Mouse (Mus musculus) ES-E14 (cell line): Measurements from ENCODE around the gene Hip1r. TPM values are rescaled to one million over a fixed set of nuclear protein-coding genes. Genes with fewer than 3 reads are reported as not detected.

ENCODE experiments used
- DNase-seq: peaks from one replicate; pipeline ENCODE4 v3.0.0-alpha.2; 2013; ENCODE audit warnings: low read depth, low spot score
- H3K27ac ChIP-seq: 2 replicates; pipeline ENCODE4 v1.5.1; 2012; ENCODE audit warnings: low read depth, mild to moderate bottlenecking, low read length, moderate library complexity, mixed read lengths; ENCODE audit not compliant: poor library complexity, insufficient read depth, severe bottlenecking
- H3K36me3 ChIP-seq: 2 replicates; pipeline ENCODE4 v1.6.1; 2012; ENCODE audit warnings: mild to moderate bottlenecking, low read length, moderate library complexity, mixed read lengths; ENCODE audit not compliant: control insufficient read depth, poor library complexity, insufficient read depth, severe bottlenecking
- H3K4me1 ChIP-seq, 2 experiments: fragments of 150-350 bp in 1 of 2; sonication (generic) in 1 of 2; 2 replicates each; pipeline ENCODE4 v1.6.1; 2012; ENCODE audit warnings: low read length in 2 of 2, mild to moderate bottlenecking in 1 of 2, mixed read lengths in 1 of 2; ENCODE audit not compliant: control insufficient read depth in 2 of 2, insufficient read depth in 2 of 2, poor library complexity in 1 of 2
- H3K4me3 ChIP-seq, 2 experiments: fragments of 150-350 bp in 1 of 2; sonication (generic) in 1 of 2; 2 replicates each; pipeline ENCODE4 v1.5.1; 2012; ENCODE audit warnings: low read length in 2 of 2, low read depth in 1 of 2, mild to moderate bottlenecking in 1 of 2, mixed read lengths in 1 of 2; ENCODE audit not compliant: insufficient read depth in 1 of 2, poor library complexity in 1 of 2, severe bottlenecking in 1 of 2
- H3K9ac ChIP-seq: 2 replicates; pipeline ENCODE4 v1.6.1; 2012; ENCODE audit warnings: low read depth, mild to moderate bottlenecking, low read length, mixed read lengths; ENCODE audit not compliant: poor library complexity, insufficient read depth, severe bottlenecking
- H3K9me3 ChIP-seq: fragments of 150-350 bp; sonication (generic); 2 replicates; pipeline ENCODE4 v1.6.1; 2012; ENCODE audit warnings: low read depth, mild to moderate bottlenecking, low read length; ENCODE audit not compliant: control insufficient read depth, insufficient read depth
- CHD2 ChIP-seq: IDR thresholded peaks from 2 replicates; pipeline ENCODE4 v1.6.1; 2014; ENCODE audit warnings: mild to moderate bottlenecking, low read depth, low read length, inconsistent platforms
- HCFC1 ChIP-seq: IDR thresholded peaks from 2 replicates; pipeline ENCODE4 v1.6.1; 2012; ENCODE audit warnings: low read length, inconsistent platforms, borderline replicate concordance; ENCODE audit not compliant: insufficient read depth
- MAFK ChIP-seq: IDR thresholded peaks from 2 replicates; pipeline ENCODE4 v1.6.1; 2014; ENCODE audit warnings: mild to moderate bottlenecking, low read depth, low read length, inconsistent platforms; ENCODE audit not compliant: insufficient read depth
- ZC3H11A ChIP-seq: IDR thresholded peaks from 2 replicates; pipeline ENCODE4 v1.6.1; 2012; ENCODE audit warnings: low read depth, mild to moderate bottlenecking, inconsistent platforms, low read length, borderline replicate concordance
- ZNF384 ChIP-seq: IDR thresholded peaks from 2 replicates; pipeline ENCODE4 v1.6.1; 2012; ENCODE audit warnings: low read depth, low read length, inconsistent platforms
- in situ Hi-C, 2 experiments: fragments of 600-800 bp; cut with MboI; formaldehyde crosslinking; loops; one replicate each; pipeline ENCODE4 v1.15.1; 2025; ENCODE audit warnings: low sequenced_read_pairs in 2 of 2, inconsistent platforms in 1 of 2; ENCODE audit not compliant: unreplicated experiment in 2 of 2
- total RNA-seq: library from RNA; depleted of rRNA; stranded (reverse); fragments of 300-350 nt; gene quantifications from 2 replicates; pipeline ENCODE4 v1.2.3, GENCODE M21; 2012

Hip1r gene
- total RNA-seq, 1 experiment: 9.7 TPM

DNA sequence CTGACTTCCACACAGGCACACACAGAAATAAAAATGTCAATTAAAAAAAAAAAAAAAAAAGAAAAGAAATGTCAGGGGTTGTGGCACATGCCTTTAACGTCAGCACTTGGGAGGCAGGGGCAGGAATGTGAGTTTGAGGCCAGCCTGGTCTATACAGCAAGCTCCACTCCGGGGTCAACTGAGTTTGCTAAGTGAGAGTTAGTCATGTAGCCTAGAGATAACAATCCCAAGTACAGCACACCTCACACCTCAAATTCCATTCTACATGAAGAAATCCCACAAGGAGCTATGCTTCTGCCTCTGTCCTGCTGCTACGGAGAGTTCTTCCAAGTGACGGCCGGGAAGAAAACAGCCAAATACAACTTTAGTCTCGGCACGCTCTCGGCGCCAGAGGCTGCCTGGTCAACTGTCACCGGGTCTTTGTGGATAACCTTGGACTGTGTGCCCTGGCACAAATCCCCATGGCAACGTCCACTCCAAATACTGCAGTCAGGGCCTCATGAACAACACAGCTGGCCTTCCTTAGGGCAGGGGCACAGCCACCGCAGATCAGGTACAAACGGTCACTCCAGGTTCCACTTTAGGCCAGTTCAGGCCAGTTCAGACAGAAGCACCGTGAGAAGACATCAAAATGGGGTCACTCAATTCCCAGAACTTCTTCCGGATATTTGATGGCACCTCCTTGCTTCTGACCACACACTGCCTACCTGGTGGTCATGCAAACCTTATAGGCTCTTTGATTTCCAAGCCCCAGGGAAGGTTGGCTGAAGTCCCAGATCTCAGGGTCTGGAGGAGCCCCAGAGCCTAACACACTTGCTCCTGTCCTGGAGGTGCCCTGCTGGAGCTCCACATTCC is 52.4 kb downstream of the Hip1r start:
- no peaks in the 10 kb centered on the region for H3K9me3 ChIP-seq
- DNase-seq: no peak
- H3K4me1 ChIP-seq: peaks cover 0 to 5% of the 10 kb centered on the region in 2 experiments; a peak in 1 of 4 replicates
- H3K27ac ChIP-seq: no peak overlapping the region
- in situ Hi-C loops: no loop called here
- TF ChIP-seq HCFC1: no peak
- no peak for TF ChIP-seq MAFK
- no peak for TF ChIP-seq ZC3H11A
- no peak overlapping the region for H3K4me3 ChIP-seq
- H3K9ac ChIP-seq: no peak overlapping the region
- peaks cover 9% of the 10 kb centered on the region; the same call in 1 of the 2 replicates for H3K36me3 ChIP-seq

DNA sequence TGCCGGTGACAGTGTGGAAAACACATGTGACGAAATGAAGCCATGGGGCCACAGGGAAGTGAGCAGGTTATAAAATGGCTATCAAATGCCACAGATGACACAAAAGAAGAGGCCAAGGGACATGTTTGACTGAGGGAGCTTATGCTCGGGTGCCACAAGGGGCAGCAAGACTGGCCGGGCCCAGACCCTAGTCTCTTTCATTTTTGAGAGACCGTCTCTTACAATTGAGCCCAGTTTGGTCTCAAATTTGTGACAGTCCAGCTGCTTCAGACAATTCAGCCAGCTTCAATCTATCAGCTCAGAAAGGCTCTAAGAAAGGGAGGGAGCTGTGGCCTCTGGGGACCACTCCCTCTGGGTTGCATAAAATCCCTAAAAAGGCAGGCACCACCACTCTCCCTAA is 53.1 kb downstream of the Hip1r start:
- TF ChIP-seq HCFC1: no peak
- no peak for TF ChIP-seq ZC3H11A
- TF ChIP-seq ZNF384: no peak
- no peak for TF ChIP-seq MAFK
- no peak for TF ChIP-seq CHD2
- in situ Hi-C loops: no loop called here
- Histone ChIP-seq H3K4me3 (no peak overlapping the region), H3K9me3 (no peaks in the 10 kb centered on the region), H3K9ac (no peak overlapping the region), H3K36me3 (peaks cover 9% of the 10 kb centered on the region; the same call in 1 of the 2 replicates), H3K27ac (no peak overlapping the region), H3K4me1 (peaks cover 0 to 5% of the 10 kb centered on the region in 2 experiments; a peak in 1 of 4 replicates)
- DNase-seq: no peak

DNA sequence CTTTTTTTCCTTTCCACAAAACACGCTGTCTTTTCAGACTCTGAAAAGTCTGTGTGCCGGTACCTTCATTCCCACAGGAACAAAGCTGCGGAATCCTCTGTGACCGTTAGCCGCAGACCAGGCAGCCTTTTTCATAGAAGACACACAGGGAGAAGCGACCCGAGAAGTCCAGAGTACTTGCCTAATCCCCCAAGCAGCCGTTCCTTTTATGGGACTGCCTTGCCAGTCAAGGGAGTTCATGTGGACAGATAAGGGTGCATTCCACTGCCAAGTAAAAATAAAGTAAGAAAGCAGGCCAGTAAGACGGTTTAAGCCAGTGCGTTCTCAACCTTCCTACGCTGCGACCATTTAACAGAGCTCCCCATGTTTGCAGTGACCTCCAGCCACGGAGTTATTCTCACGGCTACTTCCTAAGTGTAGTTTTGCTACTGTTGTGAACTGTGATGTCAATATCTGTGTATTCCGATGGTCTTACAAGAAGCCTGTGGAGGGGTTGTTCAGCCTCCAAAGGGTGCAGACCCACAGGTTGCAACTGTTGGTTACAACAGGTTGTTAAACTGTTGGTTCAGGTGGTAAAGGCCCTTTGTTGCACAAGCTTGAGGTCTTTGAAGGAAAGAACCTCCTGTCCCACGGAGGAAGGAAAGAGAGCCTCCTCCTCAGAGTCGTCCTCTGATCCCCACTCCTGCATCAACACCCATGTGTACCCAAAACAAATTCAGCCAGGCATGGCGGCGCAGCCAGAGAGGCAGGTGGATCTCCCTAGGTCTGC is 54.5 kb downstream of the Hip1r start:
- TF ChIP-seq CHD2 (no peak), ZNF384 (no peak), ZC3H11A (no peak), MAFK (no peak), HCFC1 (no peak)
- H3K4me1 ChIP-seq: 0 out of 4 replicates have a peak, but pooled peaks cover 0 to 2% of the 10 kb centered on the region in 2 experiments
- H3K36me3 ChIP-seq: peaks cover 9% of the 10 kb centered on the region; the same call in 1 of the 2 replicates
- H3K9ac ChIP-seq: no peak overlapping the region
- in situ Hi-C loops: no loop called here
- H3K4me3 ChIP-seq: no peak overlapping the region
- no peaks in the 10 kb centered on the region for H3K9me3 ChIP-seq
- no peak overlapping the region for H3K27ac ChIP-seq
- no peak for DNase-seq

DNA sequence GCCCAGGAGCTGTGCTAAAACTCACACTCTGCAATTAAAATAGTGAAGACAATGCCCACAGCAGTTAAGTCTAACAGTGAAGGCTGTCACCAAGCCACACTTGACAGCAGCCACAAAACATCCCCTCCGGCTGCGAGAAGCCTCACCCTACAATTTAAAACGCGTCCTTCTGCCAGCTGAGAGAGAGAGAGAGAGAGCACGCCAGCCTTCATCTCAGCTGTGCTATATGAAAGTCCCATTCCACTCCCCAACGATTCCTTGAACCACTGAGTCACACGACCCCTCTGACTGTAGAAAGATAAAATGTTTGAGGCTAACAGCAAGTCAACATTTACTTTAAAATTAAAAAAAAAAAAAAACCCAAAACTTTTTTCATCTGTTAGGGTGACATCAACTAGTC is 55.3 kb downstream of the Hip1r start:
- Histone ChIP-seq H3K9me3 (no peaks in the 10 kb centered on the region), H3K27ac (no peak overlapping the region), H3K4me3 (no peak overlapping the region), H3K9ac (no peak overlapping the region), H3K36me3 (peaks cover 9% of the 10 kb centered on the region; the same call in 1 of the 2 replicates), H3K4me1 (0 out of 4 replicates have a peak, but pooled peaks cover 0 to 2% of the 10 kb centered on the region in 2 experiments)
- DNase-seq: no peak
- TF ChIP-seq ZNF384 (no peak), ZC3H11A (no peak), HCFC1 (no peak), CHD2 (no peak), MAFK (no peak)
- in situ Hi-C loops: no loop called here
